Mouse (Mus musculus) MEL (cell line): ENCODE results near the gene Cst7. TPM values are rescaled to one million over a fixed set of nuclear protein-coding genes. Genes with fewer than 3 reads are reported as not detected.

ENCODE experiments used
- DNase-seq: peaks from one replicate; pipeline ENCODE4 v3.0.0; 2011; ENCODE audit warnings: low read depth, low spot score
- H3K27ac ChIP-seq: 2 replicates; pipeline ENCODE4 v1.5.1; 2012; ENCODE audit warnings: low read depth, mild to moderate bottlenecking, control low read depth, low read length, moderate library complexity; ENCODE audit not compliant: control insufficient read depth
- H3K27me3 ChIP-seq, 2 experiments: fragments of 150-350 bp in 1 of 2; sonication (generic) in 1 of 2; 2 replicates each; pipeline ENCODE4 v1.6.1; 2012; ENCODE audit warnings: low read length in 2 of 2, mild to moderate bottlenecking in 2 of 2, improper control_type of control experiment in 1 of 2, moderate library complexity in 1 of 2; ENCODE audit not compliant: insufficient read depth in 2 of 2, control insufficient read depth in 1 of 2
- H3K36me3 ChIP-seq, 2 experiments: 2 replicates each; pipeline ENCODE4 v1.6.1; 2012 to 2014; ENCODE audit warnings: low read length in 2 of 2, improper control_type of control experiment in 1 of 2, inconsistent platforms in 1 of 2, mild to moderate bottlenecking in 1 of 2; ENCODE audit not compliant: insufficient read depth in 2 of 2, control insufficient read depth in 1 of 2
- H3K4me1 ChIP-seq, 2 experiments: fragments of 150-350 bp in 1 of 2; sonication (generic) in 1 of 2; 2 replicates each; pipeline ENCODE4 v1.6.1; 2012; ENCODE audit warnings: low read length in 2 of 2, improper control_type of control experiment in 1 of 2, mild to moderate bottlenecking in 1 of 2; ENCODE audit not compliant: insufficient read depth in 2 of 2, control insufficient read depth in 1 of 2
- H3K4me3 ChIP-seq, 2 experiments: fragments of 150-350 bp in 1 of 2; sonication (generic) in 1 of 2; 2 replicates each; pipeline ENCODE4 v1.5.1; 2012; ENCODE audit warnings: low read depth in 2 of 2, low read length in 2 of 2, mild to moderate bottlenecking in 2 of 2, moderate library complexity in 2 of 2, control low read depth in 1 of 2, improper control_type of control experiment in 1 of 2; ENCODE audit not compliant: control insufficient read depth in 1 of 2, insufficient read depth in 1 of 2
- H3K79me2 ChIP-seq: 2 replicates; pipeline ENCODE4 v1.6.1; 2012; ENCODE audit warnings: mild to moderate bottlenecking, low read length, moderate library complexity; ENCODE audit not compliant: control insufficient read depth, poor library complexity, insufficient read depth
- H3K9ac ChIP-seq: 2 replicates; pipeline ENCODE4 v1.6.1; 2012; ENCODE audit warnings: low read depth, mild to moderate bottlenecking, control low read depth, low read length, moderate library complexity; ENCODE audit not compliant: control insufficient read depth, poor library complexity, severe bottlenecking
- H3K9me3 ChIP-seq: fragments of 150-350 bp; sonication (generic); replicated peaks from 2 replicates; pipeline ENCODE4 v1.6.1; 2012; ENCODE audit warnings: mild to moderate bottlenecking, low read length, improper control_type of control experiment, moderate library complexity; ENCODE audit not compliant: insufficient read depth
- BHLHE40 ChIP-seq: IDR thresholded peaks from 2 replicates; pipeline ENCODE4 v1.6.1; 2012; ENCODE audit warnings: low read depth, mild to moderate bottlenecking, inconsistent platforms, low read length, improper control_type of control experiment, borderline replicate concordance
- CHD1 ChIP-seq: IDR thresholded peaks from 2 replicates; pipeline ENCODE4 v1.6.1; 2012; ENCODE audit warnings: low read depth, mild to moderate bottlenecking, inconsistent platforms, low read length, improper control_type of control experiment
- ELF1 ChIP-seq: IDR thresholded peaks from 2 replicates; pipeline ENCODE4 v1.6.1; 2014; ENCODE audit warnings: low read depth, mild to moderate bottlenecking, inconsistent platforms, low read length, improper control_type of control experiment, moderate library complexity
- ETS1 ChIP-seq: IDR thresholded peaks from 2 replicates; pipeline ENCODE4 v1.6.1; 2012; ENCODE audit warnings: low read depth, mild to moderate bottlenecking, inconsistent platforms, low read length, improper control_type of control experiment, moderate library complexity
- JUND ChIP-seq: IDR thresholded peaks from 2 replicates; pipeline ENCODE4 v1.6.1; 2011; ENCODE audit warnings: low read depth, mild to moderate bottlenecking, improper control_type of control experiment, low read length
- MAFK ChIP-seq: IDR thresholded peaks from 2 replicates; pipeline ENCODE4 v1.6.1; 2011; ENCODE audit warnings: low read depth, mild to moderate bottlenecking, low read length, improper control_type of control experiment, borderline replicate concordance
- MAX ChIP-seq: IDR thresholded peaks from 2 replicates; pipeline ENCODE4 v1.6.1; 2011; ENCODE audit warnings: low read length, improper control_type of control experiment
- MAZ ChIP-seq: IDR thresholded peaks from 2 replicates; pipeline ENCODE4 v1.6.1; 2012; ENCODE audit warnings: low read depth, mild to moderate bottlenecking, inconsistent platforms, low read length, improper control_type of control experiment
- MEF2A ChIP-seq: IDR thresholded peaks from 2 replicates; pipeline ENCODE4 v1.6.1; 2014; ENCODE audit warnings: low read depth, mild to moderate bottlenecking, inconsistent platforms, low read length, improper control_type of control experiment; ENCODE audit not compliant: poor library complexity, insufficient replicate concordance, severe bottlenecking; ENCODE audit errors: extremely low read depth
- MXI1 ChIP-seq: IDR thresholded peaks from 2 replicates; pipeline ENCODE4 v1.6.1; 2011; ENCODE audit warnings: mild to moderate bottlenecking, low read depth, low read length, improper control_type of control experiment
- MYC ChIP-seq: IDR thresholded peaks from 2 replicates; pipeline ENCODE4 v1.6.1; 2011; ENCODE audit warnings: low read depth, mild to moderate bottlenecking, low read length, improper control_type of control experiment, moderate library complexity
- NRF1 ChIP-seq: IDR thresholded peaks from 2 replicates; pipeline ENCODE4 v1.6.1; 2014; ENCODE audit warnings: low read depth, mild to moderate bottlenecking, inconsistent platforms, low read length, improper control_type of control experiment, moderate library complexity; ENCODE audit not compliant: poor library complexity, insufficient read depth, severe bottlenecking
- POLR2A ChIP-seq, 2 experiments: IDR thresholded peaks; 2 replicates each; pipeline ENCODE4 v1.6.1; 2011 to 2012; ENCODE audit warnings: low read length in 2 of 2, mild to moderate bottlenecking in 2 of 2, control low read depth in 1 of 2, improper control_type of control experiment in 1 of 2, low read depth in 1 of 2, moderate library complexity in 1 of 2; ENCODE audit not compliant: control insufficient read depth in 1 of 2, insufficient read depth in 1 of 2, poor library complexity in 1 of 2
- RCOR1 ChIP-seq: IDR thresholded peaks from 2 replicates; pipeline ENCODE4 v1.6.1; 2012; ENCODE audit warnings: low read depth, mild to moderate bottlenecking, inconsistent platforms, low read length, improper control_type of control experiment
- TBP ChIP-seq: IDR thresholded peaks from 2 replicates; pipeline ENCODE4 v1.8.0; 2011; ENCODE audit warnings: low read depth, low read length, improper control_type of control experiment
- TCF12 ChIP-seq: IDR thresholded peaks from 2 replicates; pipeline ENCODE4 v1.6.1; 2014; ENCODE audit warnings: low read depth, mild to moderate bottlenecking, inconsistent platforms, low read length, improper control_type of control experiment, moderate library complexity
- UBTF ChIP-seq: IDR thresholded peaks from 2 replicates; pipeline ENCODE4 v1.6.1; 2012; ENCODE audit warnings: low read depth, mild to moderate bottlenecking, inconsistent platforms, low read length, improper control_type of control experiment, moderate library complexity, borderline replicate concordance; ENCODE audit not compliant: insufficient read depth
- ZMIZ1 ChIP-seq: IDR thresholded peaks from 2 replicates; pipeline ENCODE4 v1.6.1; 2012; ENCODE audit warnings: low read depth, mild to moderate bottlenecking, inconsistent platforms, low read length, improper control_type of control experiment, moderate library complexity
- polyA plus RNA-seq, 2 experiments: library from polyadenylated mRNA; stranded (reverse) in 1 of 2; unstranded in 1 of 2; fragments of >175 nt in 1 of 2; fragments of >200 nt in 1 of 2; gene quantifications; 2 replicates each; pipeline versions ENCODE4 v1.2.1 to v1.2.4; 2012; ENCODE audit warnings: low replicate concordance in 2 of 2, low read depth in 1 of 2; ENCODE audit not compliant: insufficient read length in 2 of 2, insufficient read depth in 1 of 2, missing spikeins in 1 of 2
- total RNA-seq: library from RNA; depleted of rRNA; stranded (reverse); fragments of 300-350 nt; gene quantifications from 2 replicates; pipeline ENCODE4 v1.2.3, GENCODE M21; 2012

The Cst7 gene
- total and polyA plus RNA-seq, 3 experiments: 12.4 to 35.8 TPM; not detected in 1

GRCm38 (mm10) chr2:150604802-150605201 lies 34.6 kb downstream of the Cst7 start:
- Histone ChIP-seq H3K27ac (no peak overlapping the region), H3K9me3 (no peaks in the 10 kb centered on the region), H3K79me2 (peaks cover 15% of the 10 kb centered on the region), H3K27me3 (no peaks in the 10 kb centered on the region), H3K36me3 (peaks cover 0 to 4% of the 10 kb centered on the region in 2 experiments; a peak in 2 of 4 replicates), H3K9ac (no peak overlapping the region), H3K4me3 (no peak overlapping the region), H3K4me1 (peaks cover 0 to 6% of the 10 kb centered on the region in 2 experiments; a peak in 2 of 4 replicates)
- no peak for TF ChIP-seq JUND
- no peak for TF ChIP-seq UBTF
- no peak for TF ChIP-seq CHD1
- no peak for TF ChIP-seq POLR2A (IDR thresholded peaks at IDR 0.05; ENCODE audit: control insufficient read depth in 1 of 2, insufficient read depth in 1 of 2, low read depth in 1 of 2, low read length in 2 of 2, poor library complexity in 1 of 2)
- TF ChIP-seq RCOR1: no peak
- no peak for TF ChIP-seq ETS1
- TF ChIP-seq MAFK: no peak
- TF ChIP-seq MYC: no peak
- TF ChIP-seq MAZ: no peak
- no peak for TF ChIP-seq ZMIZ1
- no peak for TF ChIP-seq TBP
- TF ChIP-seq NRF1: no peak
- TF ChIP-seq MXI1: no peak
- TF ChIP-seq ELF1: no peak
- no peak for TF ChIP-seq MEF2A
- no peak for DNase-seq

- Histone ChIP-seq H3K4me1 (peaks cover 0 to 10% of the 10 kb centered on the region in 2 experiments; a peak in 3 of 4 replicates), H3K9ac (peak overlapping the region; percentile 84), H3K4me3 (peak overlapping the region in 1 of 2 experiments; percentile 82; a peak in 1 of 4 replicates), H3K9me3 (no peaks in the 10 kb centered on the region), H3K27ac (no peak overlapping the region), H3K79me2 (peaks cover 12% of the 10 kb centered on the region), H3K27me3 (no peaks in the 10 kb centered on the region), H3K36me3 (peaks cover 0 to 4% of the 10 kb centered on the region in 2 experiments; a peak in 2 of 4 replicates)
- DNase-seq: no peak
- TF ChIP-seq TCF12 (no peak), BHLHE40 (no peak), MAX (no peak)
These were observed 36.9 kb downstream of the Cst7 start for GRCm38 (mm10) chr2:150607086-150607485.
